ENCODE assay signal across 9 mouse cellular contexts in genomic region chr10:121124481-121124880, GRCm38 (mm10).
A peak's percentile ranks its signal among the peaks of the same experiment; 100 is the strongest.
DNase-seq lines count a peak whose midpoint lies in the region; ATAC-seq and TF ChIP-seq lines count a peak whose summit lies in the region.
"Had no signal": no experiment of that assay in that cellular context is flagged by ENCODE, and none has a peak within 500 bp of the region (broad histone marks: within the 10 kb centered on the region; RNA-seq: fewer than 3 reads in every experiment).

No protein-coding gene starts in this region.

- H3K79me2 ChIP-seq in CH12.LX (replicated peaks; ENCODE audit: control insufficient read depth, extremely low read depth, insufficient read depth, poor library complexity, severe bottlenecking): no peaks in the 10 kb centered on the region

- intact Hi-C loops in heart, postnatal 10 days (cut with DNase I): loop anchor here (1.0 kb wide), 1 partner anchor 131 kb away; no protein-coding TSS in a partner anchor

- DNase-seq in heart, postnatal 10 days: peak; percentile 2 to 12
- peak; percentile 23 for DNase-seq in CH12.LX (ENCODE audit: extremely low read depth)
- no peak for DNase-seq in brain, embryonic 14.5 days (ENCODE audit: low read depth)
- peak; percentile 16 for DNase-seq in lung, postnatal 10 days
- no peak for DNase-seq in urinary bladder, postnatal 36 days (ENCODE audit: low spot score in 2 of 2)
- no peak for DNase-seq in frontal cortex, postnatal 14 days (ENCODE audit: low spot score in 2 of 2)
- no peak for DNase-seq in midbrain, embryonic 14.5 days

- TF ChIP-seq RAD21 in CH12.LX (IDR thresholded peaks at IDR 0.05; ENCODE audit: low read depth, low read length): no peak; the same call in none of the 2 replicates

- H3K4me1 ChIP-seq in heart, embryonic 12.5 days (replicated peaks): no peaks in the 10 kb centered on the region
- no peaks in the 10 kb centered on the region for H3K4me1 ChIP-seq in CH12.LX (ENCODE audit: control insufficient read depth in 1 of 2, insufficient read depth in 2 of 2)
- H3K4me1 ChIP-seq in midbrain, embryonic 14.5 days (ENCODE audit: control insufficient read depth, insufficient read depth, low read length): no peaks in the 10 kb centered on the region

- no peak overlapping the region for H3K27ac ChIP-seq in heart, embryonic 12.5 days (ENCODE audit: poor library complexity, severe bottlenecking)
- H3K27ac ChIP-seq in CH12.LX (ENCODE audit: insufficient read depth, low read depth): no peak overlapping the region
- H3K27ac ChIP-seq in midbrain, embryonic 14.5 days (replicated peaks; ENCODE audit: low read depth, low read length): no peak overlapping the region
- H3K27ac ChIP-seq: limb, embryonic 13.5 days had no signal

- no peak overlapping the region for H3K9ac ChIP-seq in heart, embryonic 12.5 days
- H3K9ac ChIP-seq in CH12.LX (ENCODE audit: insufficient read depth, low read depth): no peak overlapping the region
- H3K9ac ChIP-seq in midbrain, embryonic 14.5 days (replicated peaks; ENCODE audit: low read length): no peak overlapping the region
- H3K9ac ChIP-seq: limb, embryonic 13.5 days had no signal

- no peak for TF ChIP-seq POLR2A in CH12.LX (IDR thresholded peaks at IDR 0.05; ENCODE audit: low read depth, low read length)
- TF ChIP-seq POLR2A in brain, embryonic 14.5 days (IDR thresholded peaks at IDR 0.05; ENCODE audit: borderline replicate concordance, extremely low read depth, insufficient read depth, insufficient read length, poor library complexity, severe bottlenecking): no peak

- H3K9me3 ChIP-seq in heart, embryonic 12.5 days (replicated peaks): no peaks in the 10 kb centered on the region
- H3K9me3 ChIP-seq in CH12.LX (replicated peaks; ENCODE audit: low read length): peaks cover 26% of the 10 kb centered on the region
- H3K9me3 ChIP-seq in midbrain, embryonic 14.5 days (ENCODE audit: control insufficient read depth, low read length): no peaks in the 10 kb centered on the region
- H3K9me3 ChIP-seq: limb, embryonic 13.5 days had no signal

- TF ChIP-seq EP300 in CH12.LX (IDR thresholded peaks at IDR 0.05; ENCODE audit: low read length): no peak

- 88% methylated on average over 16 of the region's 16 CpGs for WGBS in heart, embryonic 12.5 days
- 96% methylated on average over 16 of the region's 16 CpGs for WGBS in midbrain, embryonic 14.5 days

- ATAC-seq in heart, embryonic 12.5 days (ENCODE audit: insufficient number of reproducible peaks, low FRiP score): no peak
- ATAC-seq in midbrain, embryonic 14.5 days (ENCODE audit: low FRiP score, low TSS enrichment): no peak

- in situ Hi-C loops in CH12.LX (cut with MboI; ENCODE audit: low pct_ligation_motif_present, low pct_unique_long_range_greater_than_20kb, low sequenced_read_pairs): no loop called here

- H3K4me2 ChIP-seq in heart, embryonic 12.5 days: no peak overlapping the region
- H3K4me2 ChIP-seq in CH12.LX (ENCODE audit: insufficient read depth, low read depth, poor library complexity, severe bottlenecking): no peak overlapping the region
- no peak overlapping the region for H3K4me2 ChIP-seq in midbrain, embryonic 14.5 days (ENCODE audit: low read length)
- H3K4me2 ChIP-seq: limb, embryonic 13.5 days had no signal

- H3K27me3 ChIP-seq in heart, embryonic 12.5 days (replicated peaks): no peaks in the 10 kb centered on the region
- peaks cover under 1% of the 10 kb centered on the region for H3K27me3 ChIP-seq in CH12.LX (replicated peaks)
- H3K27me3 ChIP-seq in midbrain, embryonic 14.5 days (ENCODE audit: control insufficient read depth, insufficient read depth, low read length): no peaks in the 10 kb centered on the region
- H3K27me3 ChIP-seq: limb, embryonic 13.5 days had no signal

- TF ChIP-seq CTCF in CH12.LX (conservative IDR thresholded peaks at IDR 0.05 in 1 of 2, IDR thresholded peaks at IDR 0.05 in 1 of 2; ENCODE audit: low read depth in 2 of 2, low read length in 2 of 2): peak in 1 of 2 experiments; percentile 50; a peak in 3 of 4 replicates
- TF ChIP-seq CTCF in brain, embryonic 14.5 days (IDR thresholded peaks at IDR 0.05; ENCODE audit: borderline replicate concordance, extremely low read depth, insufficient read depth, insufficient read length): 0 out of 2 replicates have a peak, but pooled peaks have one; percentile 10

- H3K36me3 ChIP-seq in heart, embryonic 12.5 days: no peaks in the 10 kb centered on the region
- H3K36me3 ChIP-seq in CH12.LX (replicated peaks in 1 of 2; ENCODE audit: control insufficient read depth in 1 of 2, insufficient read depth in 1 of 2, low read length in 1 of 2): no peaks in the 10 kb centered on the region
- H3K36me3 ChIP-seq in midbrain, embryonic 14.5 days (ENCODE audit: control insufficient read depth, insufficient read depth, low read length): no peaks in the 10 kb centered on the region
- H3K36me3 ChIP-seq: limb, embryonic 13.5 days had no signal

- dilution Hi-C loops in CH12.LX (cut with MboI; ENCODE audit: extremely low pct_ligation_motif_present, extremely low pct_unique_long_range_greater_than_20kb, low sequenced_read_pairs): no loop called here

- no peak overlapping the region for H3K4me3 ChIP-seq in heart, embryonic 12.5 days
- no peak overlapping the region for H3K4me3 ChIP-seq in CH12.LX (replicated peaks in 1 of 3; ENCODE audit: low read depth in 2 of 3, low read length in 2 of 3, poor library complexity in 1 of 3)
- no peak overlapping the region for H3K4me3 ChIP-seq in midbrain, embryonic 14.5 days (replicated peaks; ENCODE audit: low read depth, low read length)
- H3K4me3 ChIP-seq: limb, embryonic 13.5 days had no signal

TF ChIP-seq in CH12.LX, 34 proteins besides CTCF, POLR2A, EP300 and RAD21:
- TF ChIP-seq SMC3 (IDR thresholded peaks at IDR 0.05; ENCODE audit: low read depth, low read length): peak; percentile 51
- TF ChIP-seq MYC (IDR thresholded peaks at IDR 0.05; ENCODE audit: low read depth, low read length): no peak
- no peak for TF ChIP-seq NELFE (IDR thresholded peaks at IDR 0.05; ENCODE audit: low read depth, low read length)

Comparison
In these comparisons a context has a peak if more than half of its experiments do, and no peak if none do; other contexts are left out.
1. DNase-seq: peak in heart, postnatal 10 days (2 of 2), CH12.LX (single experiment) and lung, postnatal 10 days (single experiment); none in brain, embryonic 14.5 days (single experiment), urinary bladder, postnatal 36 days (0 of 2), frontal cortex, postnatal 14 days (0 of 2) and midbrain, embryonic 14.5 days (single experiment).